Mouse (Mus musculus): ENCODE measurements around the gene Psmd14.

Psmd14 gene

DNA sequence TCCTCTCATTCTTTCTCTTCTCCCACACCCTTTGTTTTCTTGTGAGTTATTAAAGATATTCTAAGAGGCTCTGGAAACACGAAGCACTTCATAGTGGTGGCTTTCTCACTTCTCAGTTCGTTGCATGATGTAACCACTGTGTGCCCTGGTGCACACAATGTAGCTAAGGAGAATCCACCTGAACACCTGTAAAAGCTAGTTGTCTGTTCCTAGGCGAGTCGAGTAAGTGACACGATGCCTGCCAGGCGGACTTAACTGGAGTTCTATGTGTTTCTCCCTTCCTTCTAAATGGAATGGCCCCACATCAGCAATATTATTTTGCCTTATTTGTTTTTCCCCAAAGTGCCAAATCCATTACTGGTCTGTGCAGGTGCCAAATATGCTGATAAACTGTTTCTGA lies 101.6 kb downstream of the Psmd14 start:
- DNase-seq (ENCODE audit: low spot score in 2 of 2), result no peak

DNA sequence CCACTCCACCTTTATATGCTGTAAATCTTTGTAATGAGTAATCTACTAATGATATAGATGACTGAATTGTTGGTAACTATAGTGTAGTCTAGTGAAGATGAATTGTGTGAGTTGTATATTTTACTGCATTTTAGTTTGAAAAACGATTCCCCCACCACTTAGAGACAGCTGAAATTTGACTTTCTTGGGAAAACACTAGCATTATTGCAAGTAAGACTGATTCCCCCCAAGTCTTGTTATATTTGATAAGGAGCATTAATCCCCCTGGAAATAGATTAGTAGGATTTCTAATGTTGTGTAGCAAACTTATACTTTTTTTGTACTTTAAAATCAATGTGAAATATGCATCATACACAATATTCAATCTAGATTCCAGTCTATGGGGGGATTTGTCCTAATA lies 102.0 kb downstream of the Psmd14 start:
- no peak for DNase-seq (ENCODE audit: low spot score in 2 of 2)

DNA sequence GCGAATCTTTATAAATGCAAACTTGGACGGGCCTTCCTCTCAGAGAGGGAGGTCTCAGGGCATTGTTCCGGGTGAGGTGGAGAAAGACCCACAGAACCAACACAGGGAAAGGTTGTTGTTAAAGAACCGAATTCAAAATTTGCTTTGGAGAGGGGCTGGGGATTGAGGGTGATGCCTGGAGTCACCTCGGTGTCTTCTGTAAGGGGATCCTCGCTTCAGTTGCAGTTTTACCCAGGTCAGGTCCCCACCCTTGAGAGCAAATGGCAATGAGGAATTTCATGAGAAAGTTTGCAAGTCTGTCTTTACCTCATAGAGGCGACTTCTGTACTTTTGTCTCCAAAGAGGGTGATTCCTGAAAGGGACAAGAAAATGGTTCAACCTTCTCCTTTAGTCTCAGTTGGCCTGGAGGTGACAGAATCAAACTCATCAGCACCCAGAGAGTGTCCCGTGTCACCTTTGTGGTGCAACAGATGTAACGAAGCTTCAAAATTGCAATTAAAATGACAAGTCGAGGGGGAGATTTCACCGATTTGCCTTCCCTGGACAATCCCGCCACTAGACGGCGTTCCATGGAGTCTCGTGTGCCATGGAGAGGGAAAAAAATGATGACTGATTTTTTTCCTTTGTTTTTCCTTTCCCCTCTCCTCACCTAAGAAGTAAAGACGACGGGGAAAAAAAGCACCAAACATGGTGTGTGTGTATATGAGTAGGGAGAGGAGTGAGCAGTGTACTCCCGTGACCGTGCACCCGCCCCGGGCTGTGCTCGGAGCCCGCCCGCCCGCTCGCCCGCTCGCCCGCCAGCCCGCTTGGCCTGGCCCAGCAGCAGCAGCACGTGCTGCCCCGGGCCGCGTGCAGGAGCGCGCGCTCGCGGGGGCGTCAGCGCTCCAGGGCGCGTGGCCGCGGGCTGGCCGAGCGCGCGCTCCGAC lies 103.3 kb downstream of the Psmd14 start:
- no peak for DNase-seq (ENCODE audit: low spot score in 2 of 2)

DNA sequence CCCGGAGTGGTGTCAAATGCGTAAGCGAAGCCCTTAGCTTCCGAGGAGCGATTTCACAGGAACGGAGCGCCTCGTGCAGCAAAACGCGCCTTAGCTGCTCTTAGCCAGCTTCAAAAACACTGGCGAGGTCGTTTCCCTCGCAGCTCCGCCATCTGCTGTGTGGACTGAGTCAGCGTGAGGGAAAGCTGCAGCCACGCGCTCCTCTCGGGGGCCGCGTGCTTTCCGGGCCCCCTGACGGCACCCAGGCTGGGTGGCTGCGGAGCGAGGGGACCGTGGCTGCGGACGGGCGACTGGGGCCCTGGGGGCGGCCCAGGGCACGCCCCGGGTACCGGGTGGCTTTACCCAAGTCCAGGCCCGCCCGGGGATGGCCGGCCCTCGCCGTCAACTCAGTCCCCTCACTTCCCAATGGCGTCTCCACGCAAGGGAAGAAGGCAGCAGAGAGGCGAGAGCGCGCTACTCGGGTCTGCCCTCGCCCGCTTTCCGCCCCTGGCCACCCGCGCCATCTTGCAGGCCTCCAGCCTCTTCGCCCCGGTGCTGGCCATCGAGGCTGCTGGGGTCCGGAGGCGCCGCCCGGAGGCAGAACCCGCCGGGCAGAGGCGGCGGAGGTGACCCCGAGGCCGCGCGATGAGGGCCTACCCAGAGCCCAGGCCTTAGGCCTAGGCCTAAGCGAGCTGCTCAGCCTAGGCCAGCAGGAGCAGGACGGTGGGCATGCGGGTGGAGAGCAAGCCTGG lies 104.3 kb downstream of the Psmd14 start:
- DNase-seq (ENCODE audit: low spot score in 2 of 2), result no peak

DNA sequence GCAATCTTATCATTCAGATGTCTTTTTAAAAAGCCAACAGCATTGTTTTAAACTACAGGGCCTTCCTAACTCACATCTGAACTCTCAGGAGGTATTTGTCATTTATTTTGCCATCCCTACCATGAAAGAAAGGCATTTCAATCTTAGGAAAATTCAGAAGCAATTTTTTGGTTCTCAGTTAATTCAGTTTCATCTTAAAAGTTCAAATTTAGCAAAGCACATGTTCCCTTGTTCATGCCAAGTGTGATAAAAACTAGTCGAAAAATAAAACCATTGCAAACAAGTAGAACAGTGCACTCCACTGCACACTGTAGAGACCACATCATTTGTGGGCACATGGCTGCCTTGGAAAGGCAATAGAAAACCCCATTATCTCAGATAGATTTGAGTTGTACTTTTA lies 106.7 kb downstream of the Psmd14 start:
- DNase-seq (ENCODE audit: low spot score in 2 of 2), result no peak

DNA sequence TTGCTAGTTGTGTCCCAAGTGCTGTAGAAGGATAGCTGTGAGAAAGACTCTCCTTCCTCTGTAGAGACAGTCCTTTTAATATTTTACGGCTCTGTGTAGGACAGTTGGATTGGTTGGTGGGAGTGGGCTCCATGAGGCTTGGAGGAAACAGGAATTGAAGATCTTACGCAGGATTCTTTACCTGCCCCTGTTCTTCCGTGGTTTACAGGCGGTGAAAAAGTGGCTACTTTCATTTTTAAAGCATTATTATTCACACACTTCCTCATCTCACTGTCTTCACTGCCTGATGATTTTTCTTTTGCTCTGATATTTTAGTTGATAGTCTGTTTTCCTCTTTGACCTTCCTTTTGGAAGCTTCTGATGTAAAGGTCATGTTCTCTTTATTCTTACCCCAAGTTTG lies 108.7 kb downstream of the Psmd14 start:
- no peak for DNase-seq (ENCODE audit: low spot score in 2 of 2)

DNA sequence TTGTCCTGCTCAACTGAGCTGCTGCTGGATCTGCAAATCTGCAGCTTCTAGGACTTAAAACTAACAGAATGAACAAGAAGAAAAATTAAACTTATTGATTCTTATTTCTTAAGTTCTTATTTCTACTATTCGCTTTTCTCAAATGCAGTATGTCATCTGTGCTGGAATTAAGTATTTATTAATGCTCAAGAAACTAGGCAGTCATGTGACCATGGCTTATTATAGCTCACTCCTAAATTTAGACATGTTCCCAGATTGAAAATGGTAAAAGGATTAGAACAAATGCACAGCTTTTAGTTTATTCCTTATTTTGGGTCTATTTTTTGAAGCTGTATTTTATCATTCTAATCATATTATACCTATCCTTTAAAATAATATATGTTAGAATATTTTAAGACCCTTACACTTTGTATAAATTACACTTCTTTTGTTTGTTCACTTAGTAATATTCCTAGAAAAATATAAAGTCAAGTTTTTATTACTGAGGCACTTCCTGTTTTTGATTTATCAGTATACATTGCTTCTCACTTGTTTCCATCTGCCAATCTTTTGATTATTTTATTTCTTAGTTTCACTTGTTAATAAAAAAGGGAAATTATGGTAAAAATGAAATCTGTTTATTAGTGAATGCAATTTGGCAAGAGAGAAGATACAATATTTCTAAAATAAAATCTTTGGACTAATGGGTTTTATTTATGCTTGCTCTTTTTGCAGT lies 112.1 kb downstream of the Psmd14 start:
- no peak for DNase-seq (ENCODE audit: low spot score in 2 of 2)

DNA sequence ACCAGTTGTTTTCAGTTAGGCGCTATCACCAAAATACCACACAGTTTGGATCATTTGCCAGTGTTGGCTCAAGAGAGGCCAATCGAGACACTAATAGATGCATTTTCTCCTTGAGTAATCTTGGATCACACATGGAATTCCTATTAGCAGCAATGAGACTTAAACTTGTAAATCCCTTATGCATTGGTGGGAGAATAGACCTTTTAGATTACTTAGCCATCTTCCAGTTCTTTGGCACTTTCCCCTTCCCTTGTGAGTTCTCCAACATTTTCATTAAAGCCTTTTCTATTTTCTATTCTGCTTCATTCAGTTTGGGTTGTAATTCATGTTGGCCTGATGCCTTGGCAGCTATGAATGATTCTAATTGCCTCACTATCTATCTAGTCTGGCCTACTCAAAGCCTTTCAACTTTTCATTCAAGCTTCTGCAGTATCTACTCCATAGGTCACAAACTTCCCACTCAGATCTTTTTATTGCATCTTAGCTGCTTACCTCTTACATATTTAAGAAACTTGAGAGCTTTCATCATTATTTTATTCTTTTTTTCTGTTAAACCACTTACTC lies 125.8 kb downstream of the Psmd14 start:
- DNase-seq (ENCODE audit: low spot score in 2 of 2), result no peak

Measured in urinary bladder, postnatal 4 days (tissue).